Comparison of ENCODE assay signal across 8 mouse cellular contexts in the genomic region with DNA sequence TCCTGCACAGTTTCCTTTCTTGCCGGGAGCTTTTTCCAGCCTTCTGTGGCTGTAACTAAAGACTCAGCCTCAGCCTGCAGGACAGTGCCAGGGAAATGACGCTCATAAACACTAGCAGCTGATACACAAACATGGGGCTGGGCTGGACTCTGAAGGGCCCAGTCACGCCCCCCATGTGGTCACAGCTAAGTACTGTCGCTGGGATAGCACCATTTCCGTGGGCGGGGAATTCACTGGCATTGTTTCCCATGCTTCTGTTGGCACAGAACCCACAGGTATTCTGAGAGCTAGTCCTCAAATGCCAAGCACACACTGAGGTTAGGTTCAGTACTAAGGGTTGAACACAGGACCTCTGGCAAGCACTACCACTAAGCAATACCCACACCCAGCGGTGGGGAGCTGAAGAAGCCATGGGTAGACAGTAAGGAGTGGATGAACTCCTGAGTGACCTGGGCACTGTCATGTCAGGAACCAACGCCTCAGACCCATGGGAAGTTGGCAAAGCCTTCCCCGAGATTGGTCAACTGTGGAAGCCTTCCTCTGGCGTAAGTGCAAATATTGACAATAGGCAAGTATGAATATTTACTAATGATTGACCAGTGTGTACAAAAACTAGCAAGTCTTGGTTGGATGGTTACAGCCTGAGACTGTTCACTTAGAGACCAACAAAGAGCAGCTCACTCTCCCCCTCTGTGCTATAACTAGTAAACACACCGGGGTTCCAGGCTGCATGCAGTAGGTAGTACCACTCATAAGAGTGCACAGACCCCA. TPM values are rescaled to one million over a fixed set of nuclear protein-coding genes. Genes with fewer than 3 reads are reported as not detected.
A peak's percentile ranks its signal among the peaks of the same experiment; 100 is the strongest.
DNase-seq lines count a peak whose midpoint lies in the region; ATAC-seq and TF ChIP-seq lines count a peak whose summit lies in the region.

No protein-coding gene starts in this region.

- peaks cover 6% of the 10 kb centered on the region; the same call in 1 of the 2 replicates for H3K4me1 ChIP-seq in midbrain, postnatal 0 days (ENCODE audit: insufficient read depth, low read length)
- peaks cover 46% of the 10 kb centered on the region for H3K4me1 ChIP-seq in forebrain, embryonic 10.5 days

- ATAC-seq in midbrain, postnatal 0 days (ENCODE audit: low FRiP score), result no peak
- no peak for ATAC-seq in inflammation-experienced regulatory T-cells, adult 6 months

- no peak overlapping the region for H3K9ac ChIP-seq in midbrain, postnatal 0 days (replicated peaks; ENCODE audit: low read length, poor library complexity, severe bottlenecking)

- H3K4me3 ChIP-seq in midbrain, postnatal 0 days (ENCODE audit: low read depth, low read length), result no peak overlapping the region
- H3K4me3 ChIP-seq in forebrain, embryonic 10.5 days, result no peak overlapping the region

- peak; percentile 67 for DNase-seq in layer of hippocampus, adult 9-11 months
- no peak for DNase-seq in layer of hippocampus, adult 9-10 months (ENCODE audit: low spot score)
- peak; percentile 53 to 58 for DNase-seq in cerebellum, postnatal 10 days
- DNase-seq in heart, postnatal 14 days, result peak; percentile 28 to 50
- peak; percentile 93 for DNase-seq in lung, postnatal 10 days
- DNase-seq in midbrain, postnatal 0 days (ENCODE audit: low spot score), result no peak
- DNase-seq in forebrain, embryonic 10.5 days (ENCODE audit: extremely low spot score, low spot score), result no peak

- no peak overlapping the region for H3K4me2 ChIP-seq in midbrain, postnatal 0 days (ENCODE audit: low read depth, low read length, poor library complexity, severe bottlenecking)

- H3K9me3 ChIP-seq in midbrain, postnatal 0 days (ENCODE audit: low read length), result no peaks in the 10 kb centered on the region
- H3K9me3 ChIP-seq in forebrain, embryonic 10.5 days, result no peaks in the 10 kb centered on the region

- no peak for TF ChIP-seq CTCF in midbrain, postnatal 0 days (IDR thresholded peaks at IDR 0.05)

- 67% methylated on average over 11 of the region's 11 CpGs for WGBS in midbrain, postnatal 0 days
- WGBS in forebrain, embryonic 10.5 days, result 71% methylated on average over 11 of the region's 11 CpGs

- no peaks in the 10 kb centered on the region for H3K27me3 ChIP-seq in midbrain, postnatal 0 days (ENCODE audit: insufficient read depth, low read length)
- H3K27me3 ChIP-seq in forebrain, embryonic 10.5 days (ENCODE audit: poor library complexity, severe bottlenecking), result peaks cover 36% of the 10 kb centered on the region

- no peak overlapping the region for H3K27ac ChIP-seq in midbrain, postnatal 0 days (ENCODE audit: low read depth, low read length)
- H3K27ac ChIP-seq in forebrain, embryonic 10.5 days, result no peak overlapping the region

- H3K36me3 ChIP-seq in midbrain, postnatal 0 days (ENCODE audit: insufficient read depth, low read length), result peaks cover 24% of the 10 kb centered on the region; the same call in 1 of the 2 replicates
- peaks cover 32% of the 10 kb centered on the region for H3K36me3 ChIP-seq in forebrain, embryonic 10.5 days (replicated peaks)

- intact Hi-C loops in heart, postnatal 14 days (cut with DNase I), result no loop called here

RNA-seq across cellular contexts. Expression of a gene that starts 38.2 kb away (rescaled TPM):
- total RNA-seq in heart, postnatal 14 days (2021), result 1 to 10 TPM; 4.0 to 6.2 TPM
- 33.3 and 52.6 TPM in 2 replicates for total RNA-seq in midbrain, postnatal 0 days (2014; rRNA removed)
- 26.1 and 28.6 TPM in 2 replicates for polyA plus RNA-seq in midbrain, postnatal 0 days (2015; fragmentation: Nextera tagmentation; extraction: Ambion mirVana)
- polyA plus RNA-seq in forebrain, embryonic 10.5 days (2016; fragmentation: Nextera tagmentation; extraction: Ambion mirVana), result 22.2 and 23.0 TPM in 2 replicates
- polyA plus RNA-seq in inflammation-experienced regulatory T-cells, adult 6 months (2017; shearing (Covaris generic)), result 1 to 10 TPM in 2 of 3 experiments, not detected in 1; 1.4 to 1.9 TPM

RNA-seq across cellular contexts. Expression of a gene that starts 41.5 kb away (rescaled TPM):
- total RNA-seq in heart, postnatal 14 days (2021), result 100 to 1,000 TPM; 392 to 414 TPM
- 67.4 and 70.3 TPM in 2 replicates for total RNA-seq in midbrain, postnatal 0 days (2014; rRNA removed)
- 58.7 and 59.1 TPM in 2 replicates for polyA plus RNA-seq in midbrain, postnatal 0 days (2015; fragmentation: Nextera tagmentation; extraction: Ambion mirVana)
- 54.0 and 59.0 TPM in 2 replicates for polyA plus RNA-seq in forebrain, embryonic 10.5 days (2016; fragmentation: Nextera tagmentation; extraction: Ambion mirVana)
- polyA plus RNA-seq in inflammation-experienced regulatory T-cells, adult 6 months (2017; shearing (Covaris generic)), result 10 to 100 TPM; 11.5 to 20.4 (median 18.7) TPM

RNA-seq across cellular contexts. Expression of a gene that starts 45.2 kb away (rescaled TPM):
- total RNA-seq in heart, postnatal 14 days (2021), result 1 to 10 TPM; 2.0 to 3.2 TPM
- 1.3 and 1.5 TPM in 2 replicates for total RNA-seq in midbrain, postnatal 0 days (2014; rRNA removed)
- polyA plus RNA-seq in midbrain, postnatal 0 days (2015; fragmentation: Nextera tagmentation; extraction: Ambion mirVana), result 2.9 and 3.3 TPM in 2 replicates
- polyA plus RNA-seq in forebrain, embryonic 10.5 days (2016; fragmentation: Nextera tagmentation; extraction: Ambion mirVana), result 2.1 and 2.5 TPM in 2 replicates
- not detected for polyA plus RNA-seq in inflammation-experienced regulatory T-cells, adult 6 months (2017; shearing (Covaris generic))

RNA-seq across cellular contexts. Expression of a gene that starts 50.0 kb away (rescaled TPM):
- total RNA-seq in heart, postnatal 14 days (2021), result 1,000 to 10,000 TPM; 1,337 to 1,386 TPM
- 6.2 and 11.3 TPM in 2 replicates for total RNA-seq in midbrain, postnatal 0 days (2014; rRNA removed)
- polyA plus RNA-seq in midbrain, postnatal 0 days (2015; fragmentation: Nextera tagmentation; extraction: Ambion mirVana), result 18.7 and 19.7 TPM in 2 replicates
- polyA plus RNA-seq in forebrain, embryonic 10.5 days (2016; fragmentation: Nextera tagmentation; extraction: Ambion mirVana), result 3.2 and 5.7 TPM in 2 replicates
- 1 to 10 TPM in 2 of 3 experiments, not detected in 1; 1.7 to 1.9 TPM for polyA plus RNA-seq in inflammation-experienced regulatory T-cells, adult 6 months (2017; shearing (Covaris generic))

RNA-seq across cellular contexts. Expression of a gene that starts 51.0 kb away (rescaled TPM):
- 100 to 1,000 TPM; 128 to 131 TPM for total RNA-seq in heart, postnatal 14 days (2021)
- total RNA-seq in midbrain, postnatal 0 days (2014; rRNA removed), result 1.1 and 5.2 TPM in 2 replicates
- 2.5 and 2.6 TPM in 2 replicates for polyA plus RNA-seq in midbrain, postnatal 0 days (2015; fragmentation: Nextera tagmentation; extraction: Ambion mirVana)
- polyA plus RNA-seq in forebrain, embryonic 10.5 days (2016; fragmentation: Nextera tagmentation; extraction: Ambion mirVana), result 0.69 and 1.1 TPM in 2 replicates
- polyA plus RNA-seq in inflammation-experienced regulatory T-cells, adult 6 months (2017; shearing (Covaris generic)), result not detected

Comparison
In these comparisons a context has a peak if more than half of its experiments do, and no peak if none do; other contexts are left out.
1. DNase-seq: peak in layer of hippocampus, adult 9-11 months (single experiment), cerebellum, postnatal 10 days (2 of 2), heart, postnatal 14 days (2 of 2) and lung, postnatal 10 days (single experiment); none in layer of hippocampus, adult 9-10 months (single experiment), midbrain, postnatal 0 days (single experiment) and forebrain, embryonic 10.5 days (single experiment).